Mouse (Mus musculus) heart, embryonic 13.5 days (tissue): Measurements from ENCODE around the gene Asb12. TPM values are rescaled to one million over a fixed set of nuclear protein-coding genes. Genes with fewer than 3 reads are reported as not detected.
A peak's percentile ranks its signal among the peaks of the same experiment; 100 is the strongest.
"Not testable (repeated sequence)": the region's sequence is repeated elsewhere in the genome, so short reads cannot be mapped to it uniquely, and the experiment has no call there.

Experiments
- ATAC-seq: fragments of 200-750 bp; cut with Nextera tagmentation; 2 replicates; pipeline ENCODE4 v1.8.0; 2017; ENCODE audit warnings: moderate TSS enrichment; ENCODE audit not compliant: insufficient number of reproducible peaks, low FRiP score, low TSS enrichment; ENCODE audit errors: extremely low read depth
- H3K27ac ChIP-seq: fragments of 300-500 bp; sonication (generic); replicated peaks from 2 replicates; pipeline ENCODE4 v1.5.1; 2015; ENCODE audit warnings: moderate library complexity, mild to moderate bottlenecking, inconsistent platforms
- H3K27me3 ChIP-seq: fragments of 300-500 bp; sonication (generic); replicated peaks from 2 replicates; pipeline ENCODE4 v1.6.1; 2015; ENCODE audit warnings: mild to moderate bottlenecking, inconsistent platforms
- H3K36me3 ChIP-seq: fragments of 300-500 bp; sonication (generic); 2 replicates; pipeline ENCODE4 v1.6.1; 2015; ENCODE audit warnings: mild to moderate bottlenecking, inconsistent platforms
- H3K4me1 ChIP-seq: fragments of 300-500 bp; sonication (generic); 2 replicates; pipeline ENCODE4 v1.6.1; 2015; ENCODE audit warnings: inconsistent platforms
- H3K4me2 ChIP-seq: fragments of 300-500 bp; sonication (generic); 2 replicates; pipeline ENCODE4 v1.6.1; 2015; ENCODE audit warnings: inconsistent platforms, mild to moderate bottlenecking, moderate library complexity
- H3K4me3 ChIP-seq: fragments of 300-500 bp; sonication (generic); 2 replicates; pipeline ENCODE4 v1.5.1; 2015; ENCODE audit warnings: moderate library complexity, mild to moderate bottlenecking, inconsistent platforms
- H3K9ac ChIP-seq: fragments of 300-500 bp; sonication (generic); 2 replicates; pipeline ENCODE4 v1.6.1; 2015; ENCODE audit warnings: inconsistent platforms, mild to moderate bottlenecking, moderate library complexity
- H3K9me3 ChIP-seq: fragments of 300-500 bp; sonication (generic); 2 replicates; pipeline ENCODE4 v1.6.1; 2016; ENCODE audit warnings: inconsistent platforms
- WGBS: fragments of 180-500 bp; shearing (Covaris S2); methylation state at CpG from one replicate; pipeline ENCODE4 v1.1.7; 2015; ENCODE audit warnings: mixed read lengths; 5-methylcytosine and 5-hydroxymethylcytosine counted together
- polyA plus RNA-seq: library from polyadenylated mRNA; unstranded; fragments of >200 nt; fragmentation: Nextera tagmentation; extraction: Ambion mirVana; gene quantifications from 2 replicates; pipeline ENCODE4 v1.2.1, GENCODE M21; 2015

Gene Asb12
- 4.0 and 4.9 TPM in 2 replicates for polyA plus RNA-seq

DNA sequence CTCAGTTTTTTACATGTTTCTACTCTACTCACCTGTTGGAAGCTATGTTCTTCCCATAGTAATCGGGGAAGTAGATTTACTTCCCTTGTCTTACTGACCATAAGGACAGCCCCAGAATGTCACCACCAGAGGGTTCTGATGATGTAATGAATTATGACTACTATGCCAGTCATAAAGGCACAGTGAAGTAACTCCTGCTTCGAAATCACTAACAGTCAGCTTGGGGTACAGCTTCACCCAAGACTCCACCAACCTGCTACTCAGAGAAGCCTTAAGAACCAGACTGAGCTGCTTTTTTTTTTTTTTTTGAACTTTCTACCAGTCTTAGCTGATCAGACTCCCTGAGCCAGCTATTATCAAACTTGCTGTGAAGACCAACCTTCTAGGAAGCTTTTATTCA, at the start of gene Asb12, which contains the start of gene Pfn5:
Asb12 (minus strand) TSS at position 101 of the 400 bp plus-strand sequence.
Pfn5 (plus strand) TSS at position 218 of the 400 bp plus-strand sequence.
- no peaks in the 10 kb centered on the region for H3K4me1 ChIP-seq
- ATAC-seq = no peak
- H3K27ac ChIP-seq = no peak within 1 kb of the TSS
- WGBS = 82% methylated on average over 2 of the region's 2 CpGs
- H3K36me3 ChIP-seq = no peaks in the 10 kb centered on the region
- no peak within 1 kb of the TSS for H3K4me2 ChIP-seq
- no peak within 1 kb of the TSS for H3K9ac ChIP-seq
- peaks cover 4% of the 10 kb centered on the region; the same call in 1 of the 2 replicates for H3K9me3 ChIP-seq
- no peak within 1 kb of the TSS for H3K4me3 ChIP-seq
- H3K27me3 ChIP-seq = no peaks in the 10 kb centered on the region

DNA sequence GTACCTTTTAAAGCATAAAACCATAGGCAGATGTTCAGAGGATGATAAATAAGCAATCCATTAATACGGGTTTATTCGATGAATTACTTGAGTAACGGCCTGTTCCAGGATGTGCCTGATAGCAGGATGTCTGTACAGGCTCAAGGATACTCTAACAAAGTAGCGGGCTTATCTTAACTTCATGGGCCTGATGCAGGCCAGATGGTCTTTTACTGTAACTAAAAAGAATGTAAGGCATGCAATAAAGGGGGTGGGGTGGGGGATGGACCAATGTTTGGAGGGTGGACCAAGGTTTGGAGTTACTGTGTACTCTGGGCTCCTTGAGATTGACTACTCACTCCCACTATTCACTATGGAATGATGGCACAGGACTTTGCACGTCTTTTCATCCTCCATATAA, 42.8 kb upstream of the Asb12 start:
- WGBS = 36% methylated on average over 5 of the region's 5 CpGs
- Histone ChIP-seq H3K9me3 (no peaks in the 10 kb centered on the region), H3K4me2 (no peak overlapping the region), H3K27ac (no peak overlapping the region), H3K27me3 (no peaks in the 10 kb centered on the region), H3K9ac (no peak overlapping the region), H3K4me1 (no peaks in the 10 kb centered on the region), H3K4me3 (no peak overlapping the region), H3K36me3 (no peaks in the 10 kb centered on the region)
- no peak for ATAC-seq

DNA sequence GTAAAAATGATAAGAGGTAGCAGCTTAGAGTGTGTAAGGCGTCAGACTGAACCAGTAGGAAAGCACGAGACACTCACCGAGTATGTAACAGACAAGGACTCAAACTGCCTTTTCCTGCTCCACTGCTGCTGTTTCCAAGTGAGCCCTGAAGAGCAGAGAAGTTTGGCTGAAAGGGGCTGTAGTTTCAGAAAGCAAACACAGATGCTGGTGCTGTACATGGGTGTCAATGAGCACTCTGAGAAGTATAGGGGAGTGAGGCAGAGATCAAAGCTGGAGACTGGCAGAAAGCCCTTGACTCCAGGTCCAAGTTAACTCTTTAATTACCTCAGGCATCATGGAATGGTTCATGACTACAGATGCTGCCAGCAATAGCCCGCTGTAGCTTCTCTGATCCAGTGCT, 3.5 kb downstream of the Asb12 start:
- Histone ChIP-seq H3K9me3 (no peaks in the 10 kb centered on the region), H3K27ac (no peak overlapping the region), H3K4me1 (no peaks in the 10 kb centered on the region), H3K27me3 (no peaks in the 10 kb centered on the region), H3K9ac (no peak overlapping the region), H3K36me3 (no peaks in the 10 kb centered on the region), H3K4me3 (no peak overlapping the region), H3K4me2 (no peak overlapping the region)
- ATAC-seq = no peak
- 49% methylated on average over 4 of the region's 4 CpGs for WGBS

DNA sequence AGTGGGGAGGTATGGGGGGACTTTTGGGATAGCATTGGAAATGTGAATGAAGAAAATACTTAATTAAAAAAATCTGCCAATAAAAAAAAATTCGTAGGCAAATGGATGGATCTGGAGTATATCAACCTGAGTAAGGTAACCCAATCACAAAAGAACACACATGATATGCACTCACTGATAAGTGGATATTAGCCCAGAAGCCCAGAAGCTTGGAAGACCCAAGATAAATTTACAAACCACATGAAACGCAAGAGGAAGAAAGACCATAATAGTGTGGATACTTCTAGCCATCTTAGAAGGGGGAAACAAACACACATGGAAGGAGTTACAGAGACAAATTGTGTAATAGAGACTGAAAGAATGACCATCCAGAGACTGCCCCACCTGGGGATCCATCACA, 22.3 kb downstream of the Asb12 start:
- not testable (repeated sequence) for ATAC-seq, H3K36me3 ChIP-seq, H3K4me1 ChIP-seq, H3K9ac ChIP-seq, H3K4me2 ChIP-seq, H3K9me3 ChIP-seq, H3K4me3 ChIP-seq, H3K27ac ChIP-seq, H3K27me3 ChIP-seq
- WGBS = 75% methylated on average over 2 of the region's 2 CpGs

DNA sequence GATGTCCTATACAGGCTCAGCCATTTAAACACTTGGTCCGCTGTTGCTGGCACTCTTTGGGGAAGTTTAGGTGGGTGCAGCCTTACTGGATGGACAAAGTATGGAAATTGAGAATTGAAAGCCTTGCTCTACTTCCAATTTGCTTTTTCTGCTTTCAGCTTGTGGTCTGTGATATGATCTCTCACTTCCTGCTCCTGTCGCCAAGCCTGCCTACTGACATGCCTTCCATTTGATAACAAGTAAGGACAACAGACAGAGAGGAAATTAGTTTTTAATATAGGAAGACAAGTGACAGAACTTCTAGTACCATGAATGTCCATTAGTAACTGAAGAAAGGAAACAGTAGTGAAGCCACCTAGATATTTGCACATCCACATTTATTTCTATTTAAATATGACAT, 32.6 kb downstream of the Asb12 start:
- H3K27ac ChIP-seq = no peak overlapping the region
- no peaks in the 10 kb centered on the region for H3K27me3 ChIP-seq
- H3K4me1 ChIP-seq = no peaks in the 10 kb centered on the region
- no peak overlapping the region for H3K4me2 ChIP-seq
- H3K9me3 ChIP-seq = no peaks in the 10 kb centered on the region
- no peak overlapping the region for H3K4me3 ChIP-seq
- WGBS = 48% methylated on average over 2 of the region's 2 CpGs
- H3K9ac ChIP-seq = no peak overlapping the region
- ATAC-seq = no peak
- H3K36me3 ChIP-seq = no peaks in the 10 kb centered on the region

DNA sequence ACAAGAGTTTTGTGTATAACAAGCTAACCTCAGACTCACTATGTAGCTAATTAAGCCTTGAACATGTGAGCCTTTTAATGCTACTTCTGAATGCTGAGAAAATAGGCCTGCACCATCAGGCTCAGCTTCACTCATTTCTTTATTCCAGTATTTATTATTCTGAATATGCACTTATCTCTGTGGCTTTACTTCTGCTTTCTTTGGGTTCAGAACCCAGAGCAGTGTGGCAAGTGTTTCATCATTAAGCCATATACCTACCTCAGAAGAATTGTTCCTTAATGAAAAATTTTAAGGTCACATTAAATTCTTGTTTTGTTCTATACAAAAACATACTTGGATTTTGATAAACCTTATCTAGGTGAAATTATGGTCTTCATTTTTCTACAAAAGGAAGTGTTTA, 33.9 kb downstream of the Asb12 start:
- Histone ChIP-seq H3K4me2 (no peak overlapping the region), H3K9ac (no peak overlapping the region), H3K27ac (no peak overlapping the region), H3K4me3 (no peak overlapping the region), H3K4me1 (no peaks in the 10 kb centered on the region), H3K36me3 (no peaks in the 10 kb centered on the region), H3K9me3 (no peaks in the 10 kb centered on the region), H3K27me3 (no peaks in the 10 kb centered on the region)
- no peak for ATAC-seq

DNA sequence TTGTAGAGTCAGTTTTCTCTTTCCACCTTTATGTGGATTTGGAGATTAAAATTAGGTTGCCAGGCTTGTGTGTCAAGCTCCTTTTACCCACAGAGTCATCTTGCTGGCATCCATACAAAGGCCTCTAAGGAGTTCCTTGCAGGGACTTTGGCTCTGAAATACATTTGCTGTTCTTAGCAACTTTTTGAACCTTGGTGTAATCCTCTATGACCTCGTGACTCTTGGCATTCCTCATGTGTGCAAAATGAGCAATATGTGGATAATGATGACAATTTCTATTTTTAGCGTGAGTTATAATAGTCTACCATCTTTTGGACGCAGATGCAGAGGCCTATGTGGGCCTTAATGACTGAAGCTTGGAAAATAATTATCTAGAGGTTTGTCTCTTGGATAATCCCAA, 100.6 kb downstream of the Asb12 start:
- H3K36me3 ChIP-seq = no peaks in the 10 kb centered on the region
- WGBS = 61% methylated on average over 3 of the region's 3 CpGs
- H3K27me3 ChIP-seq = no peaks in the 10 kb centered on the region
- H3K4me3 ChIP-seq = no peak overlapping the region
- no peak overlapping the region for H3K9ac ChIP-seq
- H3K4me2 ChIP-seq = no peak overlapping the region
- H3K27ac ChIP-seq = no peak overlapping the region
- no peaks in the 10 kb centered on the region for H3K9me3 ChIP-seq
- no peak for ATAC-seq
- no peaks in the 10 kb centered on the region for H3K4me1 ChIP-seq

DNA sequence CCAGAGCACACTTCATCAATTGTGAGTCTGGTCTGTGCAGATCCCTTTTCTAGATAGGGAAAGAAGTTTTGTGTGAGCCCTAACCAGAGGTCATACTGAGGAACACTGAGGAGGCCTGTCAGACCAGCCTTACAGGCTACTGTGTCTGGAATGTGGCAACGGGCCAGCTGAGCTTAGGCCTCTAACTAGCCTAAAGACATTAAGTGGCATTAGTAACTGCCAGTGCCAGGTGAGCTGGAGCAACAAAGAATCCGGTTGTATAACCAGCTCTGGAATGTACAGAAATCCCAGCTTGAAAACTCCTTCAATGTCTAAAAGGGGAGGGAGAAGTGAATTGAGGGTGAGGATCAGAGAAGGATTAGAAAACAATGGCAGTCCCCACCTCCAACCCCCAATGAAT, 111.9 kb downstream of the Asb12 start:
- Histone ChIP-seq H3K9ac (no peak overlapping the region), H3K27ac (no peak overlapping the region), H3K4me1 (peaks cover 24% of the 10 kb centered on the region), H3K4me2 (no peak overlapping the region), H3K9me3 (no peaks in the 10 kb centered on the region), H3K27me3 (no peaks in the 10 kb centered on the region), H3K4me3 (no peak overlapping the region), H3K36me3 (no peaks in the 10 kb centered on the region)
- ATAC-seq = no peak
- 57% methylated on average over 2 of the region's 2 CpGs for WGBS

DNA sequence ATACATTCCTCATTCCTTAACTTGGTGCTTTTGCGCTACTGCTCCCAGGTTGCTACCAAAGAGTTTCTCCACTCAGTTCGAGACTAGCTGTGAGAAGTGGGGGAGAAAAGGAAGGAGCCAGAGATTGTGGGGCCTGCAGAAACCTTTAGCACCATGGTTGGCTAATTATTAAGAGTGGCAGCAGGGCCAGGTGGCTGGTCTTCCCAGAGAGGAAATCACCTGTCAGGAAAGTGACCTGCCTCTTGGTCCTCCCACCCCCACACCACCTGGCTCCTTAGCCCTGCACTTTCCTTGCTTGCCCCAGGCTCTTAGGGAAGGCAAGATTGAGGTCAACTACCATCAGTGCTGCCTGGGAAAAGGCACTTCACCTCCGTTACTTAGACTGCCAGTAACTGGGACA, 112.6 kb downstream of the Asb12 start:
- Histone ChIP-seq H3K4me1 (peaks cover 28% of the 10 kb centered on the region), H3K27me3 (no peaks in the 10 kb centered on the region), H3K36me3 (no peaks in the 10 kb centered on the region), H3K27ac (peak overlapping the region; percentile 88), H3K9me3 (no peaks in the 10 kb centered on the region), H3K4me3 (peak overlapping the region; percentile 66), H3K4me2 (peak overlapping the region; percentile 70), H3K9ac (peak overlapping the region; percentile 74)
- no peak for ATAC-seq
- WGBS = 38% methylated on average over 3 of the region's 3 CpGs

DNA sequence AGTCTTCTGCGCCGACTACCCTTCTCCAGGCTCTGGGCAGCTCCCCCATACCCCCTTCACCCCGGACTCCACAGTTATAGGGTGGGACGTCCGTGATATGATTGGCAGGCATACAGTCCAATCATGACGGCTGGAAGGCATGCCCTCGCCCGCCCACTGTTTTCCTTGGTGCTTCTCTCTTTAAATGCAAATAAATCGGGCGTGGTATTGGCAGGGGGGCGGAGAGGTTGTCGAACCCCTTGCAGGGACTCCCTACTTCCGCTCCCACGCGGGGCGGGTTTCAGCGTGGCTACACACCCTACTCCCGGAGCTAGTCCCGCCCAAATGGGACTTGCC, 113.0 kb downstream of the Asb12 start, which contains the start of gene Amer1:
Amer1 (minus strand) TSS at position 97 of the 336 bp plus-strand sequence.
- Histone ChIP-seq H3K9ac (peak within 1 kb of the TSS; percentile 82), H3K36me3 (no peaks in the 10 kb centered on the region), H3K27ac (peak within 1 kb of the TSS; percentile 88), H3K4me1 (peaks cover 28% of the 10 kb centered on the region), H3K4me3 (peak within 1 kb of the TSS; percentile 66), H3K9me3 (no peaks in the 10 kb centered on the region), H3K27me3 (no peaks in the 10 kb centered on the region), H3K4me2 (peak within 1 kb of the TSS; percentile 70)
- peak; percentile 84 for ATAC-seq
- 16% methylated on average over 19 of the region's 19 CpGs for WGBS

DNA sequence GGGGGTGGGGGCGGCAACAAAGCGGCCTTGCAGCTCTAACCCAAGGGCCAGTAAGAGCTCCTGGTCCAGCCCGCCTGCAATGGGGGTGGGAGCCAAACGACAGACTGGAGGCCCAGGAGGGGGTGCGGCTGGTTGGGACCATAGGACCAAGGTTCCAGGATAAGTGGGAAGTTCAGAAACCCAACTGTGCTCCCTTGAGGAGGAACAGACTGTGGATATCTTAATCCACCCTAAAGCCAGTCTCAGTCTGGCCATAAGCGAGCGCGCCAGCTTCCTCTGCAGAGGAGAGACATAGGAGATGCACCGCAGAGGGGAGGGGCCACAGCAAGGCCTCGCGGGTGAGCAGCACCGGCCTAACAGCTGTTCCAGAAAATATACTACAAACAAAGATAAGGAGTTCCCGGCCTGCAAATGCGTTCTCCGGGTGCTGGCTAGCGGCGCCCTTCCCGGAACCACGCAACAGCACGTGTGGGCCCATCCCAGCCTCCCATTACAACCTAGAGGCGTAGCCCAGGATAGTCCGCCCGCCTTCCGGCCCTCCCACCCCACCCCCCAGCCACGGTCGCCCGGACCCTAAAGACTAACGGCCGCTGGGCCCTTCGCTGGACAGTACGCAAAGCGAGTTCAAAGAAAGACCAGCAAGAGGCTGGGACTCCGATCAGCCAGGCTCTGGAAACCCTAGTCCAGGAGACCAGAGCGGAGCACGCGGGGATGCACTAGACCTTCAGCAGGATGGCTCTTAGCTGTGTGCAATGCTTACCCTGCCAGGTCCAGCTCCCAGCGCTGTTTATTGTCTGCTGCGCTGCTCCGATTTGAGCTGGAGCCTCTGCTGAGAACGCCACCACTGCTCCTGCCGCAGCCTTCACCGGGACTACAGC, 113.7 kb downstream of the Asb12 start:
- H3K4me3 ChIP-seq = peak overlapping the region; percentile 66
- H3K9ac ChIP-seq = peak overlapping the region; percentile 82
- WGBS = 15% methylated on average over 37 of the region's 42 CpGs
- H3K36me3 ChIP-seq = no peaks in the 10 kb centered on the region
- H3K27me3 ChIP-seq = no peaks in the 10 kb centered on the region
- ATAC-seq = peak; percentile 60
- no peaks in the 10 kb centered on the region for H3K9me3 ChIP-seq
- peaks cover 28% of the 10 kb centered on the region for H3K4me1 ChIP-seq
- peak overlapping the region; percentile 88 for H3K27ac ChIP-seq
- H3K4me2 ChIP-seq = peak overlapping the region; percentile 70

DNA sequence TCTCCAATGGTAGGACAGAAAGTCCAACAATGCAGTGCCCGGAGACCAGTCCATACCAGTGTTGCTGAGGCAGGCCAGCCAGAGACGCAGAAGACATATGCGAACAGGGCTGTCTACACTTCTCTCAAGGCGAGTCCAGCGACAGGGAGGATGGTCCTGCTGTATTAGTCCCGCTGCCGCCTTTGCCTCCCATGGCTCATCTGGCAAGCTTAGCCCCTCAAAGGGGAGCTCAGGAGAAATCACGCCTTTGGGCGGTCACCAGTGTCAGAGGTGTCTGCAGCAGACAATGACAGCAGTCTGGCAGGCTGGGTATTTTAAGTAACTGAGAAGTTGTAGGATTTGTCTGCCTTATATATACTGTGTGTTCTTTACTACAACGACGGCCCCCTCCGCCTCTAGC, 114.4 kb downstream of the Asb12 start:
- H3K27ac ChIP-seq = peak overlapping the region; percentile 88
- H3K27me3 ChIP-seq = no peaks in the 10 kb centered on the region
- H3K36me3 ChIP-seq = no peaks in the 10 kb centered on the region
- ATAC-seq = no peak
- H3K4me3 ChIP-seq = peak overlapping the region; percentile 66
- peaks cover 28% of the 10 kb centered on the region for H3K4me1 ChIP-seq
- WGBS = 26% methylated on average over 12 of the region's 12 CpGs
- peak overlapping the region; percentile 82 for H3K9ac ChIP-seq
- peak overlapping the region; percentile 70 for H3K4me2 ChIP-seq
- no peaks in the 10 kb centered on the region for H3K9me3 ChIP-seq
